Comparison of ENCODE assay signal across 9 mouse cellular contexts in genomic region chr11:88585171-88585632, GRCm38 (mm10).
DNase-seq lines count a peak whose midpoint lies in the region; ATAC-seq lines count a peak whose summit lies in the region.
"Had no signal": no experiment of that assay in that cellular context is flagged by ENCODE, and none has a peak within 500 bp of the region (broad histone marks: within the 10 kb centered on the region; RNA-seq: fewer than 3 reads in every experiment).

No protein-coding gene starts in this region.

- H3K27me3 ChIP-seq in heart, embryonic 11.5 days (ENCODE audit: control insufficient read depth, insufficient read depth, low read length), result no peaks in the 10 kb centered on the region
- H3K27me3 ChIP-seq in limb, embryonic 12.5 days, result no peaks in the 10 kb centered on the region

- WGBS in heart, embryonic 11.5 days (ENCODE audit: insufficient replicate concordance), result 21% methylated on average over 10 of the region's 10 CpGs
- WGBS in limb, embryonic 12.5 days, result 13% methylated on average over 10 of the region's 10 CpGs

- H3K4me2 ChIP-seq in heart, embryonic 11.5 days, result peak overlapping the region; percentile 6; the same call in 1 of the 2 replicates
- H3K4me2 ChIP-seq in limb, embryonic 12.5 days, result peak overlapping the region; percentile 15; the same call in 1 of the 2 replicates

- H3K27ac ChIP-seq in heart, embryonic 11.5 days (ENCODE audit: low read depth, low read length), result peak overlapping the region; percentile 79
- peak overlapping the region; percentile 86 for H3K27ac ChIP-seq in limb, embryonic 12.5 days
- H3K27ac ChIP-seq: liver, embryonic 14.5 days had no signal

- no peak for ATAC-seq in heart, embryonic 11.5 days (replicated peaks; ENCODE audit: insufficient number of reproducible peaks, low FRiP score, low TSS enrichment)
- no peak; the same call in 1 of the 2 replicates for ATAC-seq in limb, embryonic 12.5 days (ENCODE audit: insufficient number of reproducible peaks, insufficient read depth, low FRiP score, low TSS enrichment, low read depth)

- no peaks in the 10 kb centered on the region for H3K9me3 ChIP-seq in heart, embryonic 11.5 days (replicated peaks; ENCODE audit: control insufficient read depth, low read length)
- H3K9me3 ChIP-seq in limb, embryonic 12.5 days, result no peaks in the 10 kb centered on the region

- DNase-seq in heart, adult 8-10 months (ENCODE audit: low spot score), result no peak
- DNase-seq in brain, adult 2 months (ENCODE audit: low read depth, low spot score), result peak; percentile 68
- peak; percentile 46 for DNase-seq in gastrocnemius, postnatal 25 days
- peak; percentile 36 for DNase-seq in right cerebral cortex, postnatal 25 days
- DNase-seq in thymus, postnatal 36 days, result no peak
- no peak for DNase-seq in thymus, postnatal 14 days

- H3K36me3 ChIP-seq in heart, embryonic 11.5 days (ENCODE audit: control insufficient read depth, insufficient read depth, low read length), result no peaks in the 10 kb centered on the region
- H3K36me3 ChIP-seq in limb, embryonic 12.5 days, result peaks cover 13% of the 10 kb centered on the region; the same call in 1 of the 2 replicates

- no peak overlapping the region for H3K4me3 ChIP-seq in heart, embryonic 11.5 days (ENCODE audit: low read depth, low read length)
- H3K4me3 ChIP-seq in limb, embryonic 12.5 days (replicated peaks), result no peak overlapping the region

- peak overlapping the region; percentile 36; the same call in 1 of the 2 replicates for H3K9ac ChIP-seq in heart, embryonic 11.5 days (ENCODE audit: low read depth, low read length)
- no peak overlapping the region; the same call in 1 of the 2 replicates for H3K9ac ChIP-seq in limb, embryonic 12.5 days (replicated peaks)
- H3K9ac ChIP-seq: liver, embryonic 14.5 days had no signal

- peaks cover 64% of the 10 kb centered on the region for H3K4me1 ChIP-seq in heart, embryonic 11.5 days (ENCODE audit: control insufficient read depth, insufficient read depth, low read length)
- H3K4me1 ChIP-seq in limb, embryonic 12.5 days (replicated peaks), result peaks cover 95% of the 10 kb centered on the region

Comparison
In these comparisons a context has a peak if more than half of its experiments do, and no peak if none do; other contexts are left out.
1. DNase-seq: peak in brain, adult 2 months (single experiment), gastrocnemius, postnatal 25 days (single experiment) and right cerebral cortex, postnatal 25 days (single experiment); none in heart, adult 8-10 months (single experiment), thymus, postnatal 36 days (0 of 2) and thymus, postnatal 14 days (single experiment).